Mouse (Mus musculus) spleen, adult 2 months (tissue): Measurements from ENCODE around the gene Shank2. TPM values are rescaled to one million over a fixed set of nuclear protein-coding genes. Genes with fewer than 3 reads are reported as not detected.

Experiments
- DNase-seq, 2 experiments: peaks; one replicate each; pipeline versions ENCODE4 v3.0.0 to v3.0.0-alpha.2; 2012 to 2021; ENCODE audit warnings: low spot score in 2 of 2, low read depth in 1 of 2
- H3K27ac ChIP-seq: fragments of 200-500 bp; 2 replicates; pipeline ENCODE4 v1.5.1; 2012; ENCODE audit warnings: low read length, inconsistent platforms; ENCODE audit not compliant: insufficient read depth
- H3K27me3 ChIP-seq: fragments of 200-500 bp; 2 replicates; pipeline ENCODE4 v1.6.1; 2012; ENCODE audit warnings: mild to moderate bottlenecking, moderate library complexity, low read length, inconsistent platforms; ENCODE audit not compliant: control insufficient read depth, insufficient read depth
- H3K36me3 ChIP-seq: fragments of 200-500 bp; 2 replicates; pipeline ENCODE4 v1.6.1; 2012; ENCODE audit warnings: mild to moderate bottlenecking, low read length, inconsistent platforms; ENCODE audit not compliant: control insufficient read depth, insufficient read depth
- H3K4me1 ChIP-seq: fragments of 200-500 bp; 2 replicates; pipeline ENCODE4 v1.6.1; 2011; ENCODE audit warnings: inconsistent platforms; ENCODE audit not compliant: control insufficient read depth, insufficient read depth, insufficient read length
- H3K4me3 ChIP-seq: fragments of 200-500 bp; 2 replicates; pipeline ENCODE4 v1.5.1; 2011; ENCODE audit warnings: mild to moderate bottlenecking, inconsistent platforms; ENCODE audit not compliant: insufficient read depth, insufficient read length; ENCODE audit errors: extremely low read depth
- CTCF ChIP-seq: fragments of 200-500 bp; IDR thresholded peaks from 2 replicates; pipeline ENCODE4 v1.5.1; 2011; ENCODE audit warnings: mild to moderate bottlenecking, inconsistent platforms; ENCODE audit not compliant: insufficient read depth, insufficient read length, insufficient replicate concordance; ENCODE audit errors: extremely low read depth
- POLR2A ChIP-seq: fragments of 200-500 bp; IDR thresholded peaks from 2 replicates; pipeline ENCODE4 v1.6.1; 2011; ENCODE audit warnings: low read depth, low read length, inconsistent platforms
- WGBS: fragments of 180-500 bp; shearing (Covaris S2); methylation state at CpG from one replicate; pipeline ENCODE4 v1.1.7; 2018; 5-methylcytosine and 5-hydroxymethylcytosine counted together
- polyA plus RNA-seq: library from polyadenylated mRNA; depleted of rRNA; stranded (reverse); fragments of >200 nt; gene quantifications from 2 replicates; pipeline ENCODE4 v1.2.3, GENCODE M21; 2012

The Shank2 gene
- polyA plus RNA-seq, 1 experiment = 0.13 TPM

DNA sequence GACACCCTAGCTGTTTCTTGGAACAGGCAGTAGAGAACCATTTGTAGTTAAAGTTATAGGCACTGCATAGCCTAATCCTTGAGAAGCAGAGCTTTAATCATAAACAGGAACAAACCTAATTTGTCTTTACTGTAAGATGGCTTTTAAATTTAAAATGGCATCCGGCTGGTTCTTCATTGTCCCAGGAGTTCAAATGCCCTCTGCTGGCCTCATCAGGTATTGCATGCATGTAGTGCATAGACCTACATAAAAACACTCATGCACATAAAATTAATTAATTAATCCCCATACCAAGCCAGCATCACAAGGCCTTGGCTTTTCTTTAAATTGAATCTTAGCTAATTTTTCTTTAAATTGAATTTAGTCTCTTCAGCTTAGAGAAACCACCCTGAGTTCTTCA, 76.9 kb downstream of the Shank2 start:
- Histone ChIP-seq H3K4me1 (no peaks in the 10 kb centered on the region), H3K4me3 (no peak overlapping the region), H3K27ac (no peak overlapping the region), H3K36me3 (no peaks in the 10 kb centered on the region), H3K27me3 (no peaks in the 10 kb centered on the region)
- TF ChIP-seq CTCF (no peak; the same call in 1 of the 2 replicates), POLR2A (no peak)
- DNase-seq = no peak
- WGBS = 80% methylated on average over 1 of the region's 1 CpGs

DNA sequence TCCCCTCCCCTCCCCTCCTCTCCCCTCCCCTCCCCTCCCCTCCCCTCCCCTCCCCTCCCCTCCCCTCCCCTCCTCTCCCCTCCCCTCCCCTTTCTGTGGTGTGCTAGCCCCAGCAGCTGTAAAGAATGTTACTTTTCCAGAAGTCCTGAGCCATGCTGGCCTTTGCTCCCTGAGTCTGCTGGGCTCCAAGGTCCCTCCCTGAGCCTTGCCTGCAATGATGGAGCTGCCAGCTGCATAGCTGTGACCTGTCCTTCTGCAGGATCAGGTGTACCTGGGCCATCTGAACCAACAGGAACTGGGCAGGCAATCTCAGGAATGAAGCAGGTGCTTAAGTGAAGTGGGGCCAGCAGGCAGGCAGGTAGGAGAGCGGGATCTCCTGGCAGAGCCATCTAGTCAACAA, 78.1 kb downstream of the Shank2 start:
- Histone ChIP-seq H3K4me1 (no peaks in the 10 kb centered on the region), H3K27me3 (no peaks in the 10 kb centered on the region), H3K27ac (no peak overlapping the region), H3K36me3 (no peaks in the 10 kb centered on the region), H3K4me3 (no peak overlapping the region)
- WGBS = 88% methylated on average over 1 of the region's 1 CpGs
- DNase-seq = no peak
- TF ChIP-seq CTCF (no peak), POLR2A (no peak)

DNA sequence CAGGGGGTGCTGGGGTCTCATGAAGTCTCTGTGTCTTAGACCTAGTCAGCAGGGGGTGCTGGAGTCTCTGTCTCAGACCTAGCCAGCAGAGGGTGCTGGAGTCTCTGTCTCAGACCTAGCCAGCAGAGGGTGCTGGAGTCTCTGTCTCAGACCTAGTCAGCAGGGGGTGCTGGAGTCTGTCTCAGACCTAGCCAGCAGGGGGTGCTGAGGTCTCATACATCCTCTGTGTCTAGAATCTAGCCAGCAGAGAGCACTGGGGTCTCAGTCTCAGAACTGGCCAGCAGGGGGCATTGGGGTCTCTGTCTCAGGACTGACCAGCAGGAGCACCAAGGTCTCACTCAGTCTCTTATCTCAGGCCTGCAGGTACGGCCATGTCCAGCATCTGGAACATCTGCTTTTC, 79.7 kb downstream of the Shank2 start:
- H3K36me3 ChIP-seq = no peaks in the 10 kb centered on the region
- H3K4me3 ChIP-seq = no peak overlapping the region
- no peak for DNase-seq
- WGBS = 90% methylated on average over 1 of the region's 1 CpGs
- no peaks in the 10 kb centered on the region for H3K27me3 ChIP-seq
- no peak overlapping the region for H3K27ac ChIP-seq
- H3K4me1 ChIP-seq = no peaks in the 10 kb centered on the region
- no peak for TF ChIP-seq POLR2A

DNA sequence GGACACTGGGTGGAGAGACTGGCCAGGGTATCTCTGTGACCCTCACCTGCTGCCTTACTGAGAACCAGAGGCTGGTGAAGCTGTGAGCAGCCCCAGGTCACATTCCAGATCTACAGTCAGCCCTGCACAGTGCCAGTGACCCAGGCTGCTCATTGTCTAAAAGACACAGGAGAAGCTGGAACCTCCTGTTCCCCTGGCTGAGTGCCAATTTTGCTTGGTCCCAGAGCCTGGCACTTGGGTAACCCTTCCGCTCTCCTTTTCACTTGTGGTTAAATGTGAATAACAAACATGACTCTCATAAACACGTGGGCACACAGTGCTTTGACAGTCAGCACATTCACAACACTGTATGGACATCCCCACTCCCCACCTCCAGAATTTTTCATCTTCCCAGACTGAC, 80.2 kb downstream of the Shank2 start:
- Histone ChIP-seq H3K4me3 (no peak overlapping the region), H3K27me3 (no peaks in the 10 kb centered on the region), H3K4me1 (no peaks in the 10 kb centered on the region), H3K27ac (no peak overlapping the region), H3K36me3 (no peaks in the 10 kb centered on the region)
- WGBS = 54% methylated on average over 2 of the region's 2 CpGs
- TF ChIP-seq POLR2A (no peak), CTCF (no peak)
- DNase-seq = no peak

DNA sequence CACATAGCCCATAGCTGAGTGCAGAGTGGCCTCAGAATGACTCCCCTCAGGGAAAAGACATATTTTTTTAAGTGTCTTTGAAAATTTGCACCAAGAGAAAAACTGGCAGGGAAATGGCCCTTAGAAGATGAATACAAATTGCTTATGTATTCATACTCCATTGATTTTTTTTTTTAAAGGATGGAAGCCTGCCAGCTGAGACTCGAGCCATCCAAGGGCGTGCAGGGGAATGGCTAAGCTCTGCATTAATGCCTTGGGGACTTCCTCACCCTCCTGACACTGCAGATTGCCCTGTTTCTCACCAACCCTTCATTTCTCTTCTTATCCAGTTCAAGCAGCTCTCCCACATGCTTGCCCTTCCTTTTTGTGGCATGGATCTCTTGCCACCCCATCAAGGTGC, 85.5 kb downstream of the Shank2 start:
- TF ChIP-seq POLR2A (no peak), CTCF (no peak)
- DNase-seq = no peak
- no peak overlapping the region for H3K27ac ChIP-seq
- no peaks in the 10 kb centered on the region for H3K4me1 ChIP-seq
- no peaks in the 10 kb centered on the region for H3K27me3 ChIP-seq
- H3K36me3 ChIP-seq = no peaks in the 10 kb centered on the region
- H3K4me3 ChIP-seq = no peak overlapping the region
- WGBS = 58% methylated on average over 2 of the region's 2 CpGs

DNA sequence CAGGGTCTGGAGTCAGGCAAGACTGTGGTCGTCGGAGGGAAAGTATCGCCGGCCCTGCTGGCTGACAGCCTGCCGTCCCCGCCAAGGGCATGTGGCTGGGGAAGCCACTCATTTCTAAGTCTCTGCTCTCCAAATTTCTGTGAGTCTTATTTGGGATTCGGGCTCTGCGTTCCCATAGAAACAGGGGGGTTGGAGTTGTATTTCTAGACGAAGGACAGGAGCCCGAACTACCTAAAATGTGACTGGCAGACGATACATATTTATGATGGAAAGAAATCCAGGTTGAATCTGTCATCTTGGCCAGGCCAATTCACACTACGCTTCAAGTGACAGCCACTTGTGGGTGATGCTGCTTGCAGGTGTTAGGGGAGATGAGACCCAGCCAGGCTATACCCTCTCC, 92.4 kb downstream of the Shank2 start:
- H3K27me3 ChIP-seq = no peaks in the 10 kb centered on the region
- H3K4me3 ChIP-seq = no peak overlapping the region
- DNase-seq = no peak
- H3K4me1 ChIP-seq = no peaks in the 10 kb centered on the region
- WGBS = 89% methylated on average over 12 of the region's 12 CpGs
- H3K36me3 ChIP-seq = no peaks in the 10 kb centered on the region
- no peak for TF ChIP-seq POLR2A
- no peak for TF ChIP-seq CTCF
- no peak overlapping the region for H3K27ac ChIP-seq

DNA sequence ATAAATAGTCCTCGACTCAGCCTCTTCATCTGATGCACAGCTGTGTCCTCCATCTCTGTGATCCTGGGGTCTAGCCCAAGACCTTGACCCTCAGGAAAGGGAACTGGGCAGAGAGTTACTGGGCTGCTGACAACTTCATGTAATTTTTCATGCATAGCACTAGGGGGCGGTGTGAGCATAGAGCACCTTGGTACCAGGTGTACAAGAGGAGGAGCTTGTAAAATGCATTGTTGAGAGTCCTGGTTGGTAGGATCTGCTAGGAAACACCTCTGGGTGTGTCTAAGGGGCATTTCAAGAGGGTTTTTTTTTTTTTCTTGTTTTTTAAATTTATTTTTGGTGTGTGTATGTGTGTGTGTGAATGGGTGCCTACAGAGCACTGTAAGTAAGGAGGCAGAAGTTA, 95.6 kb downstream of the Shank2 start:
- Histone ChIP-seq H3K27ac (no peak overlapping the region), H3K27me3 (no peaks in the 10 kb centered on the region), H3K4me3 (no peak overlapping the region), H3K4me1 (no peaks in the 10 kb centered on the region), H3K36me3 (no peaks in the 10 kb centered on the region)
- 12% methylated on average over 2 of the region's 2 CpGs for WGBS
- no peak for DNase-seq
- TF ChIP-seq CTCF = no peak
